ENCODE assay signal across 13 mouse cellular contexts in the genomic region with DNA sequence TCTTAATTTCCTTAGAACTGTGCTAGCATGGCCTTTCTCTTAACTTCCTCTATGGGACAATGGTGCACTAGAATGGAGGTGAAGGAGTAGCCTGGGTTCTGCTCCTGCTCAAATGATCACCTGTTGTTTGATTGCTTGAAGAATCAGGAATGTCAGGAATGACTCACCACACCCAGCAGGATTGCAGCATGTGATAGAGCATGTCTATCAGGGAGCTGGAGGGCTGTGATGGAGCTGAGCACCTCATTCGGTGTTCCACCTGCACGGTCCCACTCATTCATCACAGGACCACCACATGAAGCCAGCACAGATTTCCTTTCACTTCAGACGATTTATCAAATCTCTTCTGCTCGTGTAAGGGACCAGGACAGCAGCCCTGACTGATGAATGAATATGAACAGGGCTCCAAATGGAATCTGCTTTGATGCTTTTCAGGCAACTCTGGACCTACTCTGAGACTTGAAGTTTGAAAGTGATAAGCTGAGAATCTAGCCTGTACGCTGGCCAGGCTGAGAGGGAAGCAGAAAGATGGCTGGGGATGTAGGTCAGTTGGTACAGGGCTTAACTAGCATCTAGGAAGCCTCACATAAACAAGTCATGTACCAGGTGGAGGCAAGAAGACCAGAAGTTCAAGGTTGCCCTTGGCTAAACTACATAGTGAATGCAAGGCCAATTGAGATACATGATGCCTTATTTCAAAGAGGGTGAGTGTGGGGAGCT. TPM values are rescaled to one million over a fixed set of nuclear protein-coding genes. Genes with fewer than 3 reads are reported as not detected.
DNase-seq lines count a peak whose midpoint lies in the region; ATAC-seq and TF ChIP-seq lines count a peak whose summit lies in the region.
"Had no signal": no experiment of that assay in that cellular context is flagged by ENCODE, and none has a peak within 500 bp of the region (broad histone marks: within the 10 kb centered on the region; RNA-seq: fewer than 3 reads in every experiment).

No protein-coding gene starts in this region.

- no peak overlapping the region for H3K9ac ChIP-seq in heart, adult 2 months (ENCODE audit: low read depth, low read length)
- no peak overlapping the region for H3K9ac ChIP-seq in limb, embryonic 12.5 days (replicated peaks)
- no peak overlapping the region for H3K9ac ChIP-seq in limb, embryonic 15.5 days

- H3K36me3 ChIP-seq in heart, adult 2 months (ENCODE audit: control insufficient read depth, insufficient read depth, low read length), result peaks cover 4% of the 10 kb centered on the region
- H3K36me3 ChIP-seq in limb, embryonic 12.5 days, result no peaks in the 10 kb centered on the region
- no peaks in the 10 kb centered on the region for H3K36me3 ChIP-seq in limb, embryonic 10.5 days
- no peaks in the 10 kb centered on the region for H3K36me3 ChIP-seq in limb, embryonic 15.5 days

- H3K4me1 ChIP-seq in heart, adult 2 months (ENCODE audit: control insufficient read depth, insufficient read depth, low read length), result peaks cover 5% of the 10 kb centered on the region
- peaks cover 13% of the 10 kb centered on the region for H3K4me1 ChIP-seq in limb, embryonic 12.5 days (replicated peaks)
- peaks cover 6% of the 10 kb centered on the region for H3K4me1 ChIP-seq in limb, embryonic 10.5 days
- H3K4me1 ChIP-seq in limb, embryonic 15.5 days, result peaks cover 13% of the 10 kb centered on the region

- intact Hi-C loops in heart, adult 2 months (cut with DNase I), result no loop called here
- intact Hi-C loops in left cerebral cortex, postnatal 4 days (cut with DNase I), result no loop called here

- no peak overlapping the region for H3K4me3 ChIP-seq in heart, adult 2 months
- H3K4me3 ChIP-seq in limb, embryonic 12.5 days (replicated peaks), result no peak overlapping the region
- H3K4me3 ChIP-seq in limb, embryonic 10.5 days, result no peak overlapping the region
- no peak overlapping the region for H3K4me3 ChIP-seq in limb, embryonic 15.5 days

- no peaks in the 10 kb centered on the region for H3K27me3 ChIP-seq in heart, adult 2 months (ENCODE audit: control insufficient read depth, insufficient read depth, low read length)
- no peaks in the 10 kb centered on the region for H3K27me3 ChIP-seq in limb, embryonic 12.5 days
- H3K27me3 ChIP-seq in limb, embryonic 10.5 days (ENCODE audit: low read depth, poor library complexity, severe bottlenecking), result no peaks in the 10 kb centered on the region
- H3K27me3 ChIP-seq in limb, embryonic 15.5 days, result no peaks in the 10 kb centered on the region

- H3K79me2 ChIP-seq in heart, adult 2 months (replicated peaks; ENCODE audit: control insufficient read depth, insufficient read depth, low read length), result no peaks in the 10 kb centered on the region

- no peak overlapping the region for H3K4me2 ChIP-seq in limb, embryonic 12.5 days
- H3K4me2 ChIP-seq in limb, embryonic 15.5 days, result no peak overlapping the region

- no peaks in the 10 kb centered on the region for H3K9me3 ChIP-seq in limb, embryonic 12.5 days
- no peaks in the 10 kb centered on the region for H3K9me3 ChIP-seq in limb, embryonic 10.5 days (replicated peaks)
- no peaks in the 10 kb centered on the region for H3K9me3 ChIP-seq in limb, embryonic 15.5 days

- TF ChIP-seq EP300 in heart, adult 2 months (IDR thresholded peaks at IDR 0.05; ENCODE audit: insufficient read depth, low read depth, low read length), result no peak

- ATAC-seq in limb, embryonic 12.5 days (ENCODE audit: insufficient number of reproducible peaks, insufficient read depth, low FRiP score, low TSS enrichment, low read depth), result no peak
- no peak for ATAC-seq in limb, embryonic 15.5 days (ENCODE audit: insufficient number of reproducible peaks, low FRiP score, low TSS enrichment, low read depth)
- ATAC-seq: CD4-positive, CD25-positive, alpha-beta regulatory T cell, adult 4 months had no signal

- TF ChIP-seq POLR2A in heart, adult 2 months (IDR thresholded peaks at IDR 0.05; ENCODE audit: insufficient read depth, low read depth, low read length), result no peak

- H3K27ac ChIP-seq in heart, adult 2 months, result peak overlapping the region; percentile 94; the same call in 1 of the 2 replicates
- H3K27ac ChIP-seq in limb, embryonic 12.5 days, result peak overlapping the region; percentile 98
- no peak overlapping the region for H3K27ac ChIP-seq in limb, embryonic 10.5 days
- peak overlapping the region; percentile 89 for H3K27ac ChIP-seq in limb, embryonic 15.5 days

- 89% methylated on average over 5 of the region's 5 CpGs for WGBS in heart, adult 2 months
- WGBS in limb, embryonic 12.5 days, result 82% methylated on average over 5 of the region's 5 CpGs
- WGBS in limb, embryonic 10.5 days, result 91% methylated on average over 5 of the region's 5 CpGs
- WGBS in limb, embryonic 15.5 days, result 83% methylated on average over 5 of the region's 5 CpGs

- DNase-seq in heart, adult 2 months, result no peak
- DNase-seq in heart, adult 18-20 months, result no peak
- no peak for DNase-seq in limb, embryonic 10.5 days (ENCODE audit: low spot score)
- peak; percentile 94 for DNase-seq in R1 (ENCODE audit: low read depth, low spot score)
- DNase-seq in left cerebral cortex, postnatal 4 days, result no peak
- DNase-seq in ovary, adult 18-20 months (ENCODE audit: low spot score), result no peak
- DNase-seq: adrenal gland, postnatal 10 days; lung, postnatal 14 days; right cerebral cortex, postnatal 25 days had no signal

- TF ChIP-seq CTCF in heart, adult 2 months (IDR thresholded peaks at IDR 0.05), result no peak

RNA-seq across cellular contexts. Expression of a gene that starts 51.7 kb away (rescaled TPM):
- total RNA-seq in heart, adult 2 months (2021), result under 1 TPM in 1 of 2 experiments, not detected in 1; 0.30 TPM
- 0.23 TPM in 1 of 2 replicates, not detected in the other for polyA plus RNA-seq in heart, adult 2 months (2012; rRNA removed)
- not detected for total RNA-seq in heart, adult 18-20 months (2021)
- 2.9 and 3.9 TPM in 2 replicates for polyA plus RNA-seq in limb, embryonic 12.5 days (2016; fragmentation: Nextera tagmentation; extraction: Ambion mirVana)
- polyA plus RNA-seq in limb, embryonic 10.5 days (2016; fragmentation: Nextera tagmentation; extraction: Ambion mirVana), result 2.4 TPM in 2 replicates
- 1.8 and 2.6 TPM in 2 replicates for polyA plus RNA-seq in limb, embryonic 15.5 days (2015; fragmentation: Nextera tagmentation; extraction: Ambion mirVana)
- 1 to 10 TPM; 1.2 to 2.4 TPM for total RNA-seq in left cerebral cortex, postnatal 4 days (2021)
- total RNA-seq: gastrocnemius, postnatal 4 days had no signal

RNA-seq across cellular contexts. Expression of a gene that starts 51.8 kb away (rescaled TPM):
- total RNA-seq in heart, adult 2 months (2021), result 1 to 10 TPM; 5.0 to 7.0 TPM
- 4.2 and 7.2 TPM in 2 replicates for polyA plus RNA-seq in heart, adult 2 months (2012; rRNA removed)
- 1 to 10 TPM; 4.2 to 6.5 TPM for total RNA-seq in heart, adult 18-20 months (2021)
- polyA plus RNA-seq in limb, embryonic 12.5 days (2016; fragmentation: Nextera tagmentation; extraction: Ambion mirVana), result 4.4 and 5.9 TPM in 2 replicates
- polyA plus RNA-seq in limb, embryonic 10.5 days (2016; fragmentation: Nextera tagmentation; extraction: Ambion mirVana), result 3.3 and 5.1 TPM in 2 replicates
- 4.8 TPM in 2 replicates for polyA plus RNA-seq in limb, embryonic 15.5 days (2015; fragmentation: Nextera tagmentation; extraction: Ambion mirVana)
- 10 to 100 TPM; 19.5 to 24.2 TPM for total RNA-seq in left cerebral cortex, postnatal 4 days (2021)
